Mouse (Mus musculus): ENCODE results near the gene Aldh16a1. TPM values are rescaled to one million over a fixed set of nuclear protein-coding genes. Genes with fewer than 3 reads are reported as not detected.

Aldh16a1 gene
- polyA plus RNA-seq, 1 experiment from 2014 or later, result 24.1 TPM

DNA sequence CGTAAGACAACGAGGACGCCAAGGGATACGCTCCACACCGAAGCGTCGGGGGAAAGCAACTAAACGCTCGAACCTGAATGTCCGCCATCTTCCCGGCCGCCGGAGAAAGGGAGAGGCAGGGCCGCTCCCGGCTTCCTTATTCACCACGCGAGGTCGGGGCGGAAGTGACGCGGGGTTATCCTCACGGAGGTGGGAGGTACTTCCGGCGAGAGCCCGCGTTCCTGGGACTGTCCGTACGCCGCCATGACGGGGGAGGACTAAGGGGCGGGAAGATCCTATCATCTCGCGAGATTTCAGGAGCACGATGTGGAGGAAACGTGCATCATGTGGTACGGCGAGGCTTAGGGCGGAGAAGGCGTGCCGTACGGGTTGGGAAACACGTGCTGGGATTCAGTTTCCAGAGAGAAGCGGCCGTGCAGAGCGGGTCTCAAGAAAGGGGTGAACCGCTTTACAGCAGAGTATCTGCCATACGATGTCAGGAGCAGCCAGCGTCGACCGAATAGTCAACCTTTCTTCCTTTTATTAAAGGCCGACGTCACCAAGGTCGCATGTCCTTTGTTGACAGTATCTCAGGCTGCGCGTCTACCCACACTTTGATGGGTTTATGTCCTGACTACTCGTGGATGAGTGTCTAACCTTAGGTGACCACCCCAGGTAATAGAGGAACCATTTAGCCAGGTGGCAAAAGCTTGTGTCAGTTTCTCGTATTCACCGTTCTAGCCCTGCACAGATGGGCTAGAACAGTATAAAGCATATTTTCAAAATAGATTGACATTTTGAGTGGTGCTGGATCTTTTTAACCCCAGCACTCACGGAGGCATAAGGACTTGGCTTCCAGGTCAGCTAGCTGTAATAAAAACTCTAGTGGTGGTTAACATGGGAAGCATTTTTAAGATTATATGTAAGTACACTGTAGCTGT, 29.9 kb downstream of the Aldh16a1 start, which contains the start of gene Rps11:
TSS of gene Rps11 (minus strand) at position 216 of the 920 bp plus-strand sequence.
- Histone ChIP-seq H3K36me3 (ENCODE audit: control insufficient read depth, insufficient read depth, low read length) (peaks cover 66% of the 10 kb centered on the region), H3K9me3 (ENCODE audit: control insufficient read depth, low read length) (no peaks in the 10 kb centered on the region), H3K4me2 (ENCODE audit: low read length) (peak within 1 kb of the TSS; percentile 88), H3K27ac (replicated peaks; ENCODE audit: low read depth, low read length) (peak within 1 kb of the TSS; percentile 87), H3K4me3 (replicated peaks; ENCODE audit: low read depth, low read length) (peak within 1 kb of the TSS; percentile 70), H3K27me3 (ENCODE audit: control insufficient read depth, insufficient read depth, low read length) (no peaks in the 10 kb centered on the region), H3K9ac (replicated peaks; ENCODE audit: low read length) (peak within 1 kb of the TSS; percentile 93), H3K4me1 (ENCODE audit: control insufficient read depth, insufficient read depth, low read length) (peaks cover 18% of the 10 kb centered on the region)
- DNase-seq (peak; percentile 100), ATAC-seq (ENCODE audit: low FRiP score, low TSS enrichment) (peak; percentile 87)
- under 1% methylated on average over 59 of the region's 59 CpGs for WGBS

DNA sequence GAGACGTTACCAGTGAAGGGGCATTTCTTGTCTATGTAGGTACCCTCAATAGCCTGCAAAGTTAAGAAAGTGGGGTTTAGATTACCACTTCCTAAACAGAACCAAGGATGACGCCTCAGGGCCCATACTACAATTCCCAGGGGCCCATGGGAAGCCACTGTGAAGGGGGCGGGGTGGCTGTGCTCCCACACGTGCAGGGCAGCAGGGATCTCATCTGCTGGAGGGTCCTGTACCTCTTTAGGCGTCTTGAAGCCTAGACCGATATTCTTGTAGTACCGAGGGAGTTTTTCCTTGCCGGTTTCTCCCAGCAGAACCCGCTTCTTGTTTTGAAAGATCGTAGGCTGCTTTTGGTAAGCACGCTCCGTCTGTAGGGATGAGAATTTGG, 31.2 kb downstream of the Aldh16a1 start:
- Histone ChIP-seq H3K27me3 (ENCODE audit: control insufficient read depth, insufficient read depth, low read length) (no peaks in the 10 kb centered on the region), H3K36me3 (ENCODE audit: control insufficient read depth, insufficient read depth, low read length) (peaks cover 76% of the 10 kb centered on the region), H3K9me3 (ENCODE audit: control insufficient read depth, low read length) (no peaks in the 10 kb centered on the region), H3K4me1 (ENCODE audit: control insufficient read depth, insufficient read depth, low read length) (peaks cover 18% of the 10 kb centered on the region), H3K9ac (replicated peaks; ENCODE audit: low read length) (peak overlapping the region; percentile 93), H3K4me2 (ENCODE audit: low read length) (peak overlapping the region; percentile 88), H3K4me3 (replicated peaks; ENCODE audit: low read depth, low read length) (peak overlapping the region; percentile 70), H3K27ac (replicated peaks; ENCODE audit: low read depth, low read length) (no peak overlapping the region; the same call in 1 of the 2 replicates)
- ATAC-seq (ENCODE audit: low FRiP score, low TSS enrichment), result no peak
- WGBS, result 26% methylated on average over 12 of the region's 12 CpGs
- DNase-seq, result peak; percentile 37

- Histone ChIP-seq H3K4me3 (replicated peaks; ENCODE audit: low read depth, low read length) (peak overlapping the region; percentile 70), H3K4me2 (ENCODE audit: low read length) (peak overlapping the region; percentile 88), H3K27ac (replicated peaks; ENCODE audit: low read depth, low read length) (no peak overlapping the region), H3K9me3 (ENCODE audit: control insufficient read depth, low read length) (no peaks in the 10 kb centered on the region), H3K9ac (replicated peaks; ENCODE audit: low read length) (peak overlapping the region; percentile 93), H3K36me3 (ENCODE audit: control insufficient read depth, insufficient read depth, low read length) (peaks cover 81% of the 10 kb centered on the region), H3K4me1 (ENCODE audit: control insufficient read depth, insufficient read depth, low read length) (peaks cover 16% of the 10 kb centered on the region), H3K27me3 (ENCODE audit: control insufficient read depth, insufficient read depth, low read length) (no peaks in the 10 kb centered on the region)
- DNase-seq (no peak), ATAC-seq (ENCODE audit: low FRiP score, low TSS enrichment) (no peak)
- WGBS, result 88% methylated on average over 15 of the region's 15 CpGs
Observed at GRCm38 (mm10) chr7:45122561-45123185, 31.7 kb downstream of the Aldh16a1 start.

DNA sequence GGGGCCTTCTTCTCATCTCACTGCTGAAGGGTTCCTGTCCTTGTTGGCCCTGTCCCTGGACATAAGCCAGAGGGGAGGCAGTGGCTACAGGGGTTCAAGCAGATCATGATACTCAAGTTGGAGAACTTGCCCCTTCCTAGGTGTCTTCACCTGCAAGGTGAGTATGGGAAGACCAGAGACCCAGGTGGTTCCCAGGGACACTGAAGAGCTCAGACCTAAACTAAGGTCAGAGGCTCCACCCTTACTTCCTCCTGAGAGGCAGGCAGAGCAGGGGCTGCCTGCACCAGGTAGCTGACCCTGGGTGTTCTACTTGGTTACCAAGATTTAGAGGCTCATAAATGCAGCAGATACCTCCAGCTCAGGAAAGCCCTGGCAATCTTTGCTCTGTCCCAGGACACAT, 32.4 kb downstream of the Aldh16a1 start:
- ATAC-seq (ENCODE audit: low FRiP score, low TSS enrichment), result no peak
- Histone ChIP-seq H3K4me2 (ENCODE audit: low read length) (0 out of 2 replicates have a peak overlapping the region, but pooled peaks have one; percentile 15), H3K27me3 (ENCODE audit: control insufficient read depth, insufficient read depth, low read length) (no peaks in the 10 kb centered on the region), H3K9me3 (ENCODE audit: control insufficient read depth, low read length) (no peaks in the 10 kb centered on the region), H3K27ac (replicated peaks; ENCODE audit: low read depth, low read length) (no peak overlapping the region), H3K4me3 (replicated peaks; ENCODE audit: low read depth, low read length) (no peak overlapping the region), H3K9ac (replicated peaks; ENCODE audit: low read length) (no peak overlapping the region), H3K36me3 (ENCODE audit: control insufficient read depth, insufficient read depth, low read length) (peaks cover 76% of the 10 kb centered on the region), H3K4me1 (ENCODE audit: control insufficient read depth, insufficient read depth, low read length) (peaks cover 9% of the 10 kb centered on the region)
- DNase-seq, result no peak

DNA sequence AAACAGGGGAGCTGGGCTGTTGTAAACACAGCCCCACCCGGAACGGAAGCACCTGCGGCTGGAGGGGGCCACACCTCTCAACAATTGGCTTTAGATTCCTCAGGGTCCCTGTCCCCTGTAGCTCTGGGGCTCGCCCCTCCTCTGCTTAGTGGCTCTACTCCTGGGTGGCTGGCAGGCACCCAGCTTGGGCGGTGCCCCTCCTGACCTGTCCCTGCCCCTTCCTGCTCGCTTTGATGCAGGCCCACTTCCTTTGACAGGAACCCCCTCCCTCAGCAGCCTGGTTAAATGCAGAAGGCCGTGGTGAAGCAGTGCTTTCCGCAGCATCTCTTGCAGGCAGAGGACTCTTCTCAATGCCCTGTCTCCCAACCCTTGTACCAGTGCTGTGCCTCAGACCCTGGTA, 33.0 kb downstream of the Aldh16a1 start:
- 86% methylated on average over 8 of the region's 8 CpGs for WGBS
- Histone ChIP-seq H3K4me1 (ENCODE audit: control insufficient read depth, insufficient read depth, low read length) (peaks cover 7% of the 10 kb centered on the region), H3K27ac (replicated peaks; ENCODE audit: low read depth, low read length) (no peak overlapping the region), H3K27me3 (ENCODE audit: control insufficient read depth, insufficient read depth, low read length) (no peaks in the 10 kb centered on the region), H3K36me3 (ENCODE audit: control insufficient read depth, insufficient read depth, low read length) (peaks cover 71% of the 10 kb centered on the region), H3K4me3 (replicated peaks; ENCODE audit: low read depth, low read length) (no peak overlapping the region), H3K4me2 (ENCODE audit: low read length) (no peak overlapping the region), H3K9me3 (ENCODE audit: control insufficient read depth, low read length) (no peaks in the 10 kb centered on the region), H3K9ac (replicated peaks; ENCODE audit: low read length) (no peak overlapping the region)
- DNase-seq (no peak), ATAC-seq (ENCODE audit: low FRiP score, low TSS enrichment) (no peak)

DNA sequence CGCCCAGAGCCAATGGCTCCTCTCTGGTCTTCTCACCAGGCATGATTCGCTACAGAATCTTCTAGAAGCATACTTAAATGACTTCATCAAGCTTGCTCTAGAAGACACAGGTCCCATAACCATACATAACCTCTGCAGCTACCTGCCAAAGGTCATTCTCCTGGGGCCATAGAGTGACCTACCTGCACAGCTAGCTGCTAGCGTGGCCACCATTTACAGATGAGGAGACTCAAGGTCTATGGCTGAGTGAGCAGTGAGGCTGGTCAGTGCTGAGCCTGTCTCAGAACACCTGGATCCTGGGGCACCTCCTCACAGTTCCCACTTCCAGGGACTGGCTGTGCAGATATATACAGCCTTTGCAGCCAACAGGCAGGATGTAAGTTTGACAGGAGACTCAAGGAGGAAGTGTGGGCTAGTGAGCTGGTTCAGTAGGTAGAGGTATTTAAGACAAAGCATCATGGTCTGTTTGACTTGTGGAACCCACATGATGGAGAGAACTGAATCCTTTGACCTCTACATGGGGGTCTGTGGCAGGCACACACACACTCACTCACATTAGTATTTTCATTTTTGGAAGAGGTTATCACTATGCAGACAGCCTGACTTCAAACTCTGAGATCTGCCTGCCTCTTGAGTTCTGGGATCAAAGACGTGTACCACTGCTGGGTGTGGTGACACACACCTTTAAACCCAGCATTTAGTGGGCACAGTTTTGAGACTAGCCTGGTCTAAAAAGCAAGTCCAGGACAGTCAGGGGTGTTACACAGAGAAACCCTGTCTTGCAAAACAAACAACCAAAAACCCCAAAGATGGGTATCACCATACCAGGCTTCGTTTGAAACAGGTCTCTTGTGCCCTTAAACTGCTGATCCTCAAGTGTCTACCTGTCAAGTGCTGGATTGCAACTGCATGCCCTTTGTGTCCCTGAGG, 34.3 kb downstream of the Aldh16a1 start:
- H3K4me2 ChIP-seq (ENCODE audit: low read length), result no peak overlapping the region
- H3K9me3 ChIP-seq (ENCODE audit: control insufficient read depth, low read length), result no peaks in the 10 kb centered on the region
- ATAC-seq (ENCODE audit: low FRiP score, low TSS enrichment) (no peak), DNase-seq (no peak)
- no peaks in the 10 kb centered on the region for H3K27me3 ChIP-seq (ENCODE audit: control insufficient read depth, insufficient read depth, low read length)
- no peak overlapping the region for H3K9ac ChIP-seq (replicated peaks; ENCODE audit: low read length)
- no peak overlapping the region for H3K4me3 ChIP-seq (replicated peaks; ENCODE audit: low read depth, low read length)
- H3K36me3 ChIP-seq (ENCODE audit: control insufficient read depth, insufficient read depth, low read length), result peaks cover 57% of the 10 kb centered on the region
- WGBS, result 85% methylated on average over 5 of the region's 5 CpGs
- H3K27ac ChIP-seq (replicated peaks; ENCODE audit: low read depth, low read length), result no peak overlapping the region
- peaks cover 7% of the 10 kb centered on the region for H3K4me1 ChIP-seq (ENCODE audit: control insufficient read depth, insufficient read depth, low read length)

GRCm38 (mm10) chr7:45118336-45118735, 36.0 kb downstream of the Aldh16a1 start:
- no peaks in the 10 kb centered on the region for H3K27me3 ChIP-seq (ENCODE audit: control insufficient read depth, insufficient read depth, low read length)
- H3K4me2 ChIP-seq (ENCODE audit: low read length), result no peak overlapping the region
- no peak for DNase-seq
- 87% methylated on average over 6 of the region's 6 CpGs for WGBS
- no peak overlapping the region for H3K27ac ChIP-seq (replicated peaks; ENCODE audit: low read depth, low read length)
- H3K4me3 ChIP-seq (replicated peaks; ENCODE audit: low read depth, low read length), result no peak overlapping the region
- H3K4me1 ChIP-seq (ENCODE audit: control insufficient read depth, insufficient read depth, low read length), result peaks cover 6% of the 10 kb centered on the region
- peaks cover 55% of the 10 kb centered on the region for H3K36me3 ChIP-seq (ENCODE audit: control insufficient read depth, insufficient read depth, low read length)
- H3K9ac ChIP-seq (replicated peaks; ENCODE audit: low read length), result no peak overlapping the region
- no peak for ATAC-seq (ENCODE audit: low FRiP score, low TSS enrichment)
- H3K9me3 ChIP-seq (ENCODE audit: control insufficient read depth, low read length), result no peaks in the 10 kb centered on the region

GRCm38 (mm10) chr7:45117566-45117965, 36.8 kb downstream of the Aldh16a1 start:
- no peak for ATAC-seq (ENCODE audit: low FRiP score, low TSS enrichment)
- no peaks in the 10 kb centered on the region for H3K4me1 ChIP-seq (ENCODE audit: control insufficient read depth, insufficient read depth, low read length)
- H3K27ac ChIP-seq (replicated peaks; ENCODE audit: low read depth, low read length), result no peak overlapping the region
- DNase-seq, result no peak
- WGBS, result 75% methylated on average over 8 of the region's 8 CpGs
- H3K4me3 ChIP-seq (replicated peaks; ENCODE audit: low read depth, low read length), result no peak overlapping the region
- peaks cover 48% of the 10 kb centered on the region for H3K36me3 ChIP-seq (ENCODE audit: control insufficient read depth, insufficient read depth, low read length)
- H3K9ac ChIP-seq (replicated peaks; ENCODE audit: low read length), result no peak overlapping the region
- H3K27me3 ChIP-seq (ENCODE audit: control insufficient read depth, insufficient read depth, low read length), result no peaks in the 10 kb centered on the region
- no peaks in the 10 kb centered on the region for H3K9me3 ChIP-seq (ENCODE audit: control insufficient read depth, low read length)
- H3K4me2 ChIP-seq (ENCODE audit: low read length), result no peak overlapping the region

Measured in midbrain, embryonic 14.5 days (tissue).